Mouse (Mus musculus): ENCODE results near the gene Fam173b.
"Not testable (repeated sequence)": the region's sequence is repeated elsewhere in the genome, so short reads cannot be mapped to it uniquely, and the experiment has no call there.

The Fam173b gene

DNA sequence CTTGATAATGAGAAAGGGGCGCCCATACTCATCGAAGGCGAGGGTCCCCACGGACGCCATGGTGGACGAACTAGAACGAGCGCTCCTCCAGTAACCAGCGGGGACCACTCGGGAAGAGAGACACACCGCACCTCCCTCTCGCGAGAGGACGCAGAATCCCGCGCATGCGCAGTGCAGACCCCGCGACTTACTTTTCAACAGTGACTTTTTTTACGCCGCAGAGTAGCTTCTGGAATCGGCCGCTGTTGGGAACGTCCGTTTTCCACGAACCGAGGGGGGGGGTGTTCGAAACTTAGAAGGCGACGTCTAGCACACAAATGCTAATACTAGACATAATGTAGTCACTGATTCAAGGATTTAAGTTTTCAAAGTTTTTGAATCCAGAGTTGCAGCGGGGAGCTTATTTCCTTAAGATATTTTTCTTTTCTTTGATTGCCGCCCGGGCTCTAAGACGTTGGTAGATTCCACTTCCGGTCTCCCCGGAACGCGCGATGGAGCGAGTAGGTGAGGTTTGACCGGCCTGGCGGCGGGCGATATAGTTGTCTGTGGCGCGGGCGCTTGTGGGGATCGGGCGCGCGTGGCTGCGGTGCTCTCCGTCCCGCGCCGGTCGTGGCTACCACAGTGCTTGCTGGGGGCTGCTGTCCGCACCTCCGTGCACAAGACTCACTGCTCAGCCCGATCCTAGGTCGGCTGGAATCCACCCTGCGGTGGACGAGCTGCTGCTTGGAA lies at the start of gene Fam173b, which contains the start of gene Cct5:
Gene Fam173b (plus strand): TSS at position 207 of the 729 bp plus-strand sequence.
Gene Cct5 (minus strand): TSS at position 159 of the 729 bp plus-strand sequence.
- peak; percentile 100 for DNase-seq (ENCODE audit: low spot score)

GRCm38 (mm10) chr15:31554855-31555254 lies 46.8 kb upstream of the Fam173b start:
- no peak for DNase-seq (ENCODE audit: low spot score)

DNA sequence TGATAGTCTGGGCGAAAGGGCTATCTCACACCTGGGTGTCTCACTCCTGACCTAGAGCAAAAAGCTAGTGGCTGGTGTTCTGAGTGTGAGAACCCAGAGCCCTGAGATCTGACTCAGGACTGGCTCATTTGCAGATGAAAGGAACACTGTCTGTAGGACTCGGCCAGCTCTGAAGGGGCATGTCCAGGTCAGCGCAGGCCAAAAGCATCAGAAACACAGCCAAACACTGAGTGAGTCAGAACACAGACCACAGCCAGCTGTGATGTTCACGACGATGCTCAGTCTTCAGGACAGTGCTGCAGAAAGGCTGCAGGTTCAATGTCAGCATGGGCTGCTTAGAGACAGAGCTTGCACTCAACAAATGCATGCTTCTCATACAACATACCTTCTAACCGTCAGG lies 40.3 kb upstream of the Fam173b start:
- DNase-seq (ENCODE audit: low spot score): no peak

GRCm38 (mm10) chr15:31561976-31562375 lies 39.7 kb upstream of the Fam173b start:
- DNase-seq (ENCODE audit: low spot score): no peak

DNA sequence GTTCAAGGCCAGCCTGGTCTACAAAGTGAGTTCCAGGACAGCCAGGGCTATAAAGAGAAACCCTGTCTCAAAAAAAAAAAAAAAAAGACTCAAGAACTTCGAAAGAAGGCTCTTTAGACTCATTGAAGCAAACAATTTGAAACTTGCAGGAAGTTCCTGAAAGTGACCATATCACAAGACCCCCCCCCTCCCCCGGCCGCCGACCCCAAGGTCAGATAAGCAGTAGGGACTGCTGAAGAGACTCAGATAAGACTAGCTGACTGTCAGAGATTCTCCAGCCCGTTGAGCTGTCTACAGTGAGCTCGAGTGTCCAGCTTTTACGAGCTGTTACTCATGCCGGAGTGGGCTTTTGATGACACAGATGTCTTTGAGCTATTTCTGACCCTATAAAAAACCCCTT lies 38.8 kb upstream of the Fam173b start:
- DNase-seq (ENCODE audit: low spot score): no peak

- no peak for DNase-seq (ENCODE audit: low spot score)
Measured at GRCm38 (mm10) chr15:31563577-31564546, 37.8 kb upstream of the Fam173b start.

GRCm38 (mm10) chr15:31565184-31565583 lies 36.5 kb upstream of the Fam173b start, which contains the start of gene Cmbl:
Cmbl (plus strand) TSS chr15:31565389.
- DNase-seq (ENCODE audit: low spot score): no peak

DNA sequence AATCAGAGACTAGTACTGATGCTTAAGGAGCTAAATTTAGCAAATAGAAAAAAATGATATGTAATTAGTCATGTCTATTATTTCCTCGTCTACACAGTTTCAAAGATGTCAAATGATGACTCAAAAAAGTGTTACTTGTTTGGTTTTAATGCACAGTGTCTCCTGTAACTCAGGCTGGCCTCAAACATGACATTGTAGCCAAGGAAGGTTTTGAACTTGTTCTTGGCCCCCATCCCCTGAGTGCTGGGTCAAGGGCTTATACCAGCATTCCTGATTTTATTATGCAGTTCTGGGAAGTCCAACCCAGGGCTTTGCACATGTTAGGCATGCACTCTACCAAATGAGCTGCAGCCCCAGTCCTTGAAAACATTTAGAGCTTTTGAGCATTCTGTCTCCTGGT lies 35.9 kb upstream of the Fam173b start:
- DNase-seq (ENCODE audit: low spot score): no peak

DNA sequence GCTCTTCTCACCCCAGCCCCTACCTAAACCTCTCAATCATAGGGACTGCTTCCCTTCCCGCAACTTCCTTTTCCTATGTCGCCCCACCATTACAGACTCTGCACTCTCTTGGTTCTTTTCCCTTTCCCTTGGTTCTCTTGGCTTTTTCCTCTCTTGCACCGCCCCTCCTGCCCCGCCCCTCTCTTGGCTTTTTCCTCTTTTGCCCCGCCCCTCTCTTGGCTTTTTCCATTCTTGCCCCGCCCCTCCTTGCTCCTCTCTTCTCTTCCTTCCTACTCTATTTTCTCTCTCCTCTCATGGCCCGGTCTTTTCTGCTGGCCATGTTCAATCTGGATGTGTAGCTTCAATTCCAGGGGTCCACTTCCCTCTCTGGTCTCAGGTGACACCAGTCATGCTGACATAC lies 34.2 kb upstream of the Fam173b start:
- DNase-seq (ENCODE audit: low spot score): no peak

DNA sequence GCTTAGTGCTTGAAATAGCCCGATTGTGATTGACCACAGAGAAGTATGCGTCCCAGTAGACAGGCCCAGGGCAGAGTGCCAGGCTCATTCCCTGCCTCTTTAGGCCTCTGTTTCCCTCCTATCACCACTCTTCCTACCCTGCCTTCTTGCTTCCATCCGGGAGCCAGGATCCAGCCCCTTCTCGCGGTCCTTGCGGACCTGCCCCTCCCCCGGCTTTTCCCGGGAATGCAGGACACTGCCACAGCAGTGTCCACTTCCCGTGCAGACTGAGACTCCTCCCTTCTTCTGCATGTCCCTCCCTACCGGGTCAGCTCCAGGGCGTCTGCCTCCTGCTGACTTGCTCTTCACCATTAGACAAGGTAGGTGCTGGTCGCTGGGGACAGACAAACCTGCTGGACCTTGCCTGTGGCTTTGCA lies 33.1 kb upstream of the Fam173b start:
- DNase-seq (ENCODE audit: low spot score): no peak

DNA sequence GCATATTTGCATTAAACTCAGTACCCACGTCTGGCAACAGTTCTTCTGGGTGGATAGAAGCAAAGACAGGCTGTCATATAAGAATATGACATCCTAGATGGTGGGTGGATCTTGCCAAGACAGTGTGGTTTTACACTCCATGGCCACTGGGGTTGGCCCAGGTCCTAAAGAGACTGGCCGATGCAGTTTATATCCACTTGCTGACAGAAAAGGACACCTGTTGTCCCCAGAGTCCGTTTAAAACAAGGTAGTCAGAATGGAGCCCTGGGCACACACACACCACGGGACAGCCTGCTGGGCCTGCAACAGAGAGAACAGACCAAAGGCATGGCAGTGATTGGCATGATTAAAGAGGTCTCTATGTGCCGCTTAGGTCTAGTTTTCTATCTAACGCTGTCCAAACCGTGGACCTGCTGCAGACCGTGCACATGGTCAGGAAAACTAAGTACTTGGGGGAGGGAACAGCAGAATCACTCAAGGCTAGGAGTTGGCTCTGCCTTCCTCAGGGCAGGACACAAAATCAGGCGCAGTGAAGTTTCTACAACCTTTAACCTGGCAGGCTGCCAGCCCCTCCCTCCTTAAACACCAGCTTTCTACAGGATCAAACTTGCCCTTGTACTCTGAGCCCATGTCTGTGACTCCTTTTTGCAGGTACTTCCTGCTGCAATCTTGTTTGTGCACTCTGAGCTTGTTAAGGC lies 32.2 kb upstream of the Fam173b start:
- DNase-seq (ENCODE audit: low spot score): no peak

GRCm38 (mm10) chr15:31570959-31571358 lies 30.7 kb upstream of the Fam173b start:
- DNase-seq (ENCODE audit: low spot score): no peak

- DNase-seq (ENCODE audit: low spot score): no peak
Measured at GRCm38 (mm10) chr15:31571906-31572722, 29.5 kb upstream of the Fam173b start.

DNA sequence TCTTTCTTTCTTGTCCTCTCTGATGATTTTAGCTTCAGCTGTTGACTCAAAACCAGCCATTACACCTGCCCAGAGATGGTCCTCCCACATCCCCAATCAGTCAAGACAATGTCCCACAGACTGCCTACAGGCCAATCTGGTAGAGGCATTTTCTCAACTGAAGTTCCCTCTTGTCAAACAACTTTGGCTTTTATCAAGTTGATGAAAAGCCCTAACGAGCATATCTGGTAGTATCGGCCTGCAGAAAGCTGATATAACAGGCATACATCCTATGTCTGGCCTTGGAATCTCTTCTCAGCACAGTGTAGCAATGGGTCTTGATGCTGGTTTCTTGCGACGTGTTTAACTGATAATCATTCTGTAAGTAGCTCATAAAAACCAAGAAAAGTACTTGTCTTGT lies 28.4 kb upstream of the Fam173b start:
- no peak for DNase-seq (ENCODE audit: low spot score)

DNA sequence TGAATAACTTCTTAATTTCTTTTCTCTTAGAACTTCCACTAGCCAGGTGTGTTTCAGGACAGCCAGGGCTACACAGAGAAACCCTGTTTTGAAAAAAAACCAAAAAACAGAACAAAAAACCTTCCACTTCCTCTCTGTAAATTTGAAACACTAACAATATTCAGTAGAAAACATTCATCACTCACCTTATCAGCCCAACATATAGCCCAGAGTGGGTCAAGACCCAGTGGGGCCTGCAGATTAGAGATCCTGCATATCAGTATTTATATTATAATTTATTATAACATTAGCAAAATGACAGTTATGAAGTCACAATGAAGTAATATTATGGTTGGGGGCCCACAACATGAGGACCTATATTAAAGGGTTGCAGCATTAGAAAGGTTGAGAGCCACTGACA lies 28.0 kb upstream of the Fam173b start:
- no peak for DNase-seq (ENCODE audit: low spot score)

DNA sequence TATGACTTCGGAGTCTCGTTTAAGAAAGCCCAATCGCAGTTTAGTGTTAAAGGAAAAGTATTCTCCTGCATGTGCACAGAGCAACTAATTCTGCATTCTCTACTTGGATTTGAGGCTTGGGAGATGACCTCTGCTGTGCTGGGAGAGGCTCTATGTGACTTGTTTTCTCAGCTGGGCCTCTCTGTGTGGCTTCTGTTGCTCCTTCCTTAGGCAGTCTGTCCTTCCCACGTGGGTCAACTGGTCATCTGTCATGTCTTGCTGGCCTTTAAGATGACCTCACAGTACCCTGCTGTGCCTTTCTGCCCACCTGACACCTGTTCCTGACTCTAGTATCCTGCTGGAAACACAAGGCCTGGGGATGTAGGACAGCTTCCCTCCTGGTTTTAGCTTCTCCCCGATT lies 25.6 kb upstream of the Fam173b start:
- no peak for DNase-seq (ENCODE audit: low spot score)

GRCm38 (mm10) chr15:31581086-31581485 lies 20.6 kb upstream of the Fam173b start:
- DNase-seq (ENCODE audit: low spot score): not testable (repeated sequence)

- no peak for DNase-seq (ENCODE audit: low spot score)
Measured at GRCm38 (mm10) chr15:31583304-31584085, 18.2 kb upstream of the Fam173b start.

GRCm38 (mm10) chr15:31585238-31585637 lies 16.4 kb upstream of the Fam173b start:
- no peak for DNase-seq (ENCODE audit: low spot score)

GRCm38 (mm10) chr15:31586088-31586487 lies 15.6 kb upstream of the Fam173b start:
- no peak for DNase-seq (ENCODE audit: low spot score)

DNA sequence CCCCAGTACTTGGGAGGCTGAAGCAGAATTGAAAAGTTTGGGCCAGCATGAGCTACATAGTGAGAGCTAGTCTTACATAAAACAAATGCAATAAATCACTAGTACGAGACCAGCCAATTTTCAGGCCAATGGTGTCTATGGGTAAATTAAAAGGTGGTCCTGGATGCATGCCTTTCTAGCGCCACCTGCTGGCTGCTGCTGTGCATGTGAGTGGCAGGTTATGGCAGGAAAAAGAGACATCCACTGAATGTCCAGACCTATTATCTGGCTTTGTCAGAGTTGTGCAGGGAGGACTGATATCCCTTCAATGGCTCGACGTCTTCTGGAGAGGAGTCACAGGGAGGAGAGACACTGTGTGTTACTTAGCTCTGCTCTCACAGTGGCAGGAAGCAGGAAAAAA lies 15.1 kb upstream of the Fam173b start:
- DNase-seq (ENCODE audit: low spot score): peak; percentile 96

All from retina, embryonic 14.5 days (tissue).